Mouse (Mus musculus) thymus, adult 2 months (tissue): ENCODE data around the gene Cog6.

Experiments used
- CTCF ChIP-seq: fragments of 200-500 bp; IDR thresholded peaks from 2 replicates; pipeline ENCODE4 v1.5.1; 2012; ENCODE audit warnings: mild to moderate bottlenecking, control low read depth, low read length, moderate library complexity, borderline replicate concordance; ENCODE audit not compliant: control insufficient read depth, poor library complexity, insufficient read depth; ENCODE audit errors: extremely low read depth
- POLR2A ChIP-seq: fragments of 200-500 bp; IDR thresholded peaks from 2 replicates; pipeline ENCODE4 v1.6.1; 2012; ENCODE audit warnings: mild to moderate bottlenecking, low read length, control low read depth, moderate library complexity; ENCODE audit not compliant: control insufficient read depth, poor library complexity, insufficient read depth; ENCODE audit errors: extremely low read depth

DNA sequence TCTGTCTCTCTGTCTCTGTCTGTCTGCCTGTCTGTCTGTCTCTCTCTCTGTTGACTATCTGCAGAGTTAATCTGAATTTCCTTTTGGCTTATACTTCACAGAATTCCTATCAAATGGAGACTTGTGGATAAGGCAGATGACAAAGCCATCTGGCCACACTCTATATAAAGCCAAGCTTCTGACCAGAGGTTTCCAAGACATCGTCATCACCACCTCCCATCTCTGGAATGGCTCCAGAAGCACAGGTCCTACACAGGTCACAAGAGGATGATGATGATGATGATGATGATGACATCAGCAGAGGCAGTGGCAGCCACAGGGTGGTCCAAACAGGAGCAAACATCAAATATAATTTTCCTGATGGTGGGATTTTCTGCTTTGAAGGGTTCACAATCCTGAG, 63.2 kb downstream of the Cog6 start:
- no peak for TF ChIP-seq CTCF
- TF ChIP-seq POLR2A = no peak
